Comparison of ENCODE assay signal across 8 mouse cellular contexts in the genomic region with DNA sequence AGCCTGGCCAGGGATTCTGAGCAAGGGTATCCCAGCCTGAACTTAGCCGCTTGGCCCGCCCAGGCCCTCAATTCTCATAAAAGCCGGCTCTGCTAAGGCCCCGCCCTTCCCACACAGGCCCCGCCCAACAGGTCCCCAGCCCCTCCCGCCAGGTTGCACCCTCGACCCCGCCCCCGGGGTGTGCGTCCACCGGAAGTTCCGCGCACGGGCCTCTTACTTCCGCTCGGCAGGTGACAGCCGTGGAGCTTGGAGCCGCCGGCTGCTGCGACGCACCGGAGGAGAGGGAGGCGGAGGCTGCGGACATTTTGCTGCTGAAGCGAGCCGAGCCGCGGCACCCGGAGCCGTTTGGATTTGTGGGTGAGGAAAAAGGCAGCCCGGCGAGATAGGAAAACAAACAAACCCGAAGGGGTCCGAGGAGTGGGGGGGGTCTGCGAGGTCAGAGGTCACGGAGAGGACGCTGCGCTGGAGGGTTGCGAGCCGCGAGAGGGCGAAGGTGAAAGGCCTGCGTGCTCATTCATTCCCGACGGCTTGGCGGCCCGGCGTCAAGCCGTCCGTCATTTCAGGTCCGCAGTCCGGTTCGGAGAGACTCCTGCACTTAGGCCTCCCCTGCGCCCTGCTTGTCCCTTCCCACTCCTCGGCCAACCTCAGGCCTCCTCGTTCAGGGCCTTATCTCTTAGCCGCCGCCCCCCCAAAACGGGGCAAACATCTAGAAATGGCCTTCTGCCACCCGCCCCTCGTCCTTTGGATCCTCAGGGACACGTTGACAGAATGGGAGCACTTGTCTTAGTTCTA. TPM values are rescaled to one million over a fixed set of nuclear protein-coding genes. Genes with fewer than 3 reads are reported as not detected.
DNase-seq lines count a peak whose midpoint lies in the region; ATAC-seq and TF ChIP-seq lines count a peak whose summit lies in the region.

Gene Ap1b1 (plus strand): TSS at position 130 of the 792 bp plus-strand sequence.

- 2% methylated on average over 62 of the region's 62 CpGs for WGBS in embryonic facial prominence, embryonic 13.5 days
- WGBS in kidney, adult 2 months, result under 1% methylated on average over 62 of the region's 62 CpGs
- WGBS in limb, embryonic 11.5 days, result 1% methylated on average over 62 of the region's 62 CpGs
- 1% methylated on average over 62 of the region's 62 CpGs for WGBS in midbrain, embryonic 13.5 days
- WGBS in small intestine, adult 2 months, result under 1% methylated on average over 62 of the region's 62 CpGs

- H3K9ac ChIP-seq in embryonic facial prominence, embryonic 13.5 days, result peak within 1 kb of the TSS; percentile 78
- H3K9ac ChIP-seq in limb, embryonic 11.5 days (ENCODE audit: low read length), result peak within 1 kb of the TSS; percentile 61; the same call in 1 of the 2 replicates
- peak within 1 kb of the TSS; percentile 87 for H3K9ac ChIP-seq in midbrain, embryonic 13.5 days (replicated peaks)

- peak within 1 kb of the TSS; percentile 7; the same call in 1 of the 2 replicates for H3K27ac ChIP-seq in embryonic facial prominence, embryonic 13.5 days
- H3K27ac ChIP-seq in kidney, adult 2 months (ENCODE audit: insufficient read depth, low read depth, low read length), result peak within 1 kb of the TSS; percentile 63
- H3K27ac ChIP-seq in limb, embryonic 11.5 days (replicated peaks; ENCODE audit: low read depth, low read length), result no peak within 1 kb of the TSS
- peak within 1 kb of the TSS; percentile 62 for H3K27ac ChIP-seq in midbrain, embryonic 13.5 days
- peak within 1 kb of the TSS; percentile 70 for H3K27ac ChIP-seq in small intestine, adult 2 months (ENCODE audit: insufficient read depth, low read depth, low read length)

- no peaks in the 10 kb centered on the region for H3K27me3 ChIP-seq in embryonic facial prominence, embryonic 13.5 days
- no peaks in the 10 kb centered on the region for H3K27me3 ChIP-seq in kidney, adult 2 months (replicated peaks; ENCODE audit: control insufficient read depth, insufficient read depth, low read length)
- peaks cover 14% of the 10 kb centered on the region; the same call in 1 of the 2 replicates for H3K27me3 ChIP-seq in limb, embryonic 11.5 days (ENCODE audit: control insufficient read depth, insufficient read depth, low read length)
- 0 out of 2 replicates have a peak, but pooled peaks cover 2% of the 10 kb centered on the region for H3K27me3 ChIP-seq in midbrain, embryonic 13.5 days
- no peaks in the 10 kb centered on the region for H3K27me3 ChIP-seq in small intestine, adult 2 months (ENCODE audit: control insufficient read depth, insufficient read depth, low read length)

- TF ChIP-seq POLR2A in kidney, adult 2 months (IDR thresholded peaks at IDR 0.05; ENCODE audit: low read depth, low read length), result peak; percentile 28
- peak; percentile 81 for TF ChIP-seq POLR2A in small intestine, adult 2 months (IDR thresholded peaks at IDR 0.05; ENCODE audit: low read depth, low read length)

- H3K9me3 ChIP-seq in embryonic facial prominence, embryonic 13.5 days, result no peaks in the 10 kb centered on the region
- no peaks in the 10 kb centered on the region for H3K9me3 ChIP-seq in limb, embryonic 11.5 days (ENCODE audit: control insufficient read depth, low read length)
- no peaks in the 10 kb centered on the region for H3K9me3 ChIP-seq in midbrain, embryonic 13.5 days

- peak within 1 kb of the TSS; percentile 64 for H3K4me3 ChIP-seq in embryonic facial prominence, embryonic 13.5 days
- H3K4me3 ChIP-seq in kidney, adult 2 months (ENCODE audit: insufficient read depth, low read depth, low read length), result peak within 1 kb of the TSS; percentile 70
- peak within 1 kb of the TSS; percentile 66 for H3K4me3 ChIP-seq in limb, embryonic 11.5 days (ENCODE audit: low read depth, low read length)
- peak within 1 kb of the TSS; percentile 79 for H3K4me3 ChIP-seq in midbrain, embryonic 13.5 days (replicated peaks)
- H3K4me3 ChIP-seq in small intestine, adult 2 months (ENCODE audit: low read depth, low read length), result peak within 1 kb of the TSS; percentile 93

- H3K4me1 ChIP-seq in embryonic facial prominence, embryonic 13.5 days, result peaks cover 17% of the 10 kb centered on the region
- H3K4me1 ChIP-seq in kidney, adult 2 months (ENCODE audit: control insufficient read depth, insufficient read depth, low read length), result peaks cover 25% of the 10 kb centered on the region
- no peaks in the 10 kb centered on the region for H3K4me1 ChIP-seq in limb, embryonic 11.5 days (ENCODE audit: control insufficient read depth, insufficient read depth, low read length)
- peaks cover 18% of the 10 kb centered on the region for H3K4me1 ChIP-seq in midbrain, embryonic 13.5 days (replicated peaks)
- H3K4me1 ChIP-seq in small intestine, adult 2 months (ENCODE audit: control insufficient read depth, insufficient read depth, insufficient read length, low read length), result peaks cover 16% of the 10 kb centered on the region

- DNase-seq in 3T3-L1 (ENCODE audit: low read depth, low spot score), result peak; percentile 87
- peak; percentile 84 to 90 for DNase-seq in adrenal gland, postnatal 4 days (ENCODE audit: low spot score in 2 of 2)
- DNase-seq in heart, adult 18-20 months, result peak; percentile 91 to 92
- peak; percentile 97 for DNase-seq in kidney, adult 2 months
- peak; percentile 96 for DNase-seq in limb, embryonic 11.5 days (ENCODE audit: low spot score)

- ATAC-seq in embryonic facial prominence, embryonic 13.5 days (ENCODE audit: insufficient number of reproducible peaks, insufficient read depth, low FRiP score, low TSS enrichment, low read depth), result peak; percentile 85
- ATAC-seq in limb, embryonic 11.5 days (ENCODE audit: insufficient number of reproducible peaks, low FRiP score, low TSS enrichment, low read depth), result peak; percentile 87
- ATAC-seq in midbrain, embryonic 13.5 days, result peak; percentile 93

- TF ChIP-seq CTCF in kidney, adult 2 months (conservative IDR thresholded peaks at IDR 0.05; ENCODE audit: insufficient read depth, insufficient read length, low read depth, low read length), result no peak
- no peak for TF ChIP-seq CTCF in small intestine, adult 2 months (IDR thresholded peaks at IDR 0.05; ENCODE audit: extremely low read depth, insufficient read length, insufficient replicate concordance, low read depth, low read length)

- peaks cover 2% of the 10 kb centered on the region; the same call in 1 of the 2 replicates for H3K36me3 ChIP-seq in embryonic facial prominence, embryonic 13.5 days
- H3K36me3 ChIP-seq in kidney, adult 2 months (ENCODE audit: control insufficient read depth, insufficient read depth, low read length), result no peaks in the 10 kb centered on the region
- no peaks in the 10 kb centered on the region; the same call in 1 of the 2 replicates for H3K36me3 ChIP-seq in limb, embryonic 11.5 days (ENCODE audit: control insufficient read depth, insufficient read depth, low read length)
- H3K36me3 ChIP-seq in midbrain, embryonic 13.5 days, result peaks cover 11% of the 10 kb centered on the region
- peaks cover 12% of the 10 kb centered on the region for H3K36me3 ChIP-seq in small intestine, adult 2 months (ENCODE audit: control insufficient read depth, insufficient read depth, low read length)

- H3K4me2 ChIP-seq in embryonic facial prominence, embryonic 13.5 days, result peak within 1 kb of the TSS; percentile 95
- peak within 1 kb of the TSS; percentile 81 for H3K4me2 ChIP-seq in limb, embryonic 11.5 days (ENCODE audit: low read depth, severe bottlenecking)
- H3K4me2 ChIP-seq in midbrain, embryonic 13.5 days (replicated peaks), result peak within 1 kb of the TSS; percentile 92

RNA-seq across cellular contexts. Expression of gene Ap1b1, which starts in this region (rescaled TPM):
- 10 to 100 TPM; 69.9 to 78.3 TPM for total RNA-seq in adrenal gland, postnatal 4 days (2021)
- 47.2 and 49.1 TPM in 2 replicates for polyA plus RNA-seq in embryonic facial prominence, embryonic 13.5 days (2015; fragmentation: Nextera tagmentation; extraction: Ambion mirVana)
- 10 to 100 TPM; 49.7 to 58.1 TPM for total RNA-seq in heart, adult 18-20 months (2021)
- polyA plus RNA-seq in kidney, adult 2 months (2012; rRNA removed), result 110 and 123 TPM in 2 replicates
- 48.9 and 52.2 TPM in 2 replicates for polyA plus RNA-seq in limb, embryonic 11.5 days (2014; fragmentation: Nextera tagmentation; extraction: Ambion mirVana)
- 87.2 and 93.9 TPM in 2 replicates for polyA plus RNA-seq in midbrain, embryonic 13.5 days (2015; fragmentation: Nextera tagmentation; extraction: Ambion mirVana)
- 55.8 and 96.1 TPM in 2 replicates for polyA plus RNA-seq in small intestine, adult 2 months (2012; rRNA removed)
